Mouse (Mus musculus): ENCODE results near the gene Gm20388. TPM values are rescaled to one million over a fixed set of nuclear protein-coding genes. Genes with fewer than 3 reads are reported as not detected.

Gm20388 gene
- polyA plus RNA-seq, 1 experiment from 2014 or later: not detected

GRCm38 (mm10) chr8:124252533-124252950 is 4341.9 kb downstream of the Gm20388 start:
- peak; percentile 27; the same call in 1 of the 2 replicates for ATAC-seq (ENCODE audit: low read depth)
- H3K9ac ChIP-seq (ENCODE audit: low read length): no peak overlapping the region
- H3K4me1 ChIP-seq (replicated peaks; ENCODE audit: control insufficient read depth, insufficient read depth, low read length): peaks cover 54% of the 10 kb centered on the region

GRCm38 (mm10) chr8:124253939-124254338 is 4343.3 kb downstream of the Gm20388 start:
- no peaks in the 10 kb centered on the region for H3K9me3 ChIP-seq (ENCODE audit: control insufficient read depth, low read length)
- no peak overlapping the region for H3K4me3 ChIP-seq (ENCODE audit: low read length)
- H3K4me1 ChIP-seq (replicated peaks; ENCODE audit: control insufficient read depth, insufficient read depth, low read length): peaks cover 60% of the 10 kb centered on the region
- ATAC-seq (ENCODE audit: low read depth): no peak
- WGBS: 82% methylated on average over 6 of the region's 6 CpGs
- no peak overlapping the region for H3K9ac ChIP-seq (ENCODE audit: low read length)
- no peak overlapping the region for H3K4me2 ChIP-seq (ENCODE audit: low read depth, low read length)
- no peaks in the 10 kb centered on the region for H3K27me3 ChIP-seq (ENCODE audit: control insufficient read depth, insufficient read depth, low read depth, low read length)
- no peak overlapping the region for H3K27ac ChIP-seq (ENCODE audit: low read length)
- H3K36me3 ChIP-seq (ENCODE audit: control insufficient read depth, insufficient read depth, low read length): no peaks in the 10 kb centered on the region

More at GRCm38 (mm10) chr8:124252533-124252950, 4341.9 kb downstream of the Gm20388 start:
- Histone ChIP-seq H3K27me3 (ENCODE audit: control insufficient read depth, insufficient read depth, low read depth, low read length) (no peaks in the 10 kb centered on the region), H3K27ac (ENCODE audit: low read length) (peak overlapping the region; percentile 87), H3K4me2 (ENCODE audit: low read depth, low read length) (no peak overlapping the region), H3K4me3 (ENCODE audit: low read length) (no peak overlapping the region), H3K36me3 (ENCODE audit: control insufficient read depth, insufficient read depth, low read length) (no peaks in the 10 kb centered on the region), H3K9me3 (ENCODE audit: control insufficient read depth, low read length) (no peaks in the 10 kb centered on the region)
- 51% methylated on average over 5 of the region's 5 CpGs for WGBS

DNA sequence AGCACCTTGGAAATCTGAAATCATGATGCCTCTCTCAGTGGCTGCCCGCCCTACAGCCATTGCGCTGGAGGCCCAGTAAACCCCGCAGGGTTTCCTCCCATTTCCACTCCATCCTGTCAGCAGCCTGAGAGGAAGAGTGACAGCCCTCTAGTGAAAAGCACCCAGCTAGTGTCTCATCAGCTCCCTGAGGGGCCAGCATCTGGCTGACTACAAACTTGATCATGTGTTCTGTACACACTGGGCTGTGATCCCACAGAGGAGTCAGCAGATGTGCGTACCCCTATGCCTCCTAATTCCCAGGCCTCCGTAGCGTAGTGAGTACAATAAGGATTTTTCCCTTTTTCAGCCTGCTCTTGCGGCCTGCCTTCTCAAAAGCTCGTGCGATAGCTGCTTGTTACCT is 4346.2 kb downstream of the Gm20388 start:
- peak; percentile 73 for ATAC-seq (ENCODE audit: low read depth)
- H3K9me3 ChIP-seq (ENCODE audit: control insufficient read depth, low read length): no peaks in the 10 kb centered on the region
- WGBS: 67% methylated on average over 9 of the region's 9 CpGs
- H3K4me2 ChIP-seq (ENCODE audit: low read depth, low read length): no peak overlapping the region
- H3K27ac ChIP-seq (ENCODE audit: low read length): peak overlapping the region; percentile 19
- no peak overlapping the region for H3K4me3 ChIP-seq (ENCODE audit: low read length)
- no peak overlapping the region for H3K9ac ChIP-seq (ENCODE audit: low read length)
- no peaks in the 10 kb centered on the region for H3K36me3 ChIP-seq (ENCODE audit: control insufficient read depth, insufficient read depth, low read length)
- no peaks in the 10 kb centered on the region for H3K27me3 ChIP-seq (ENCODE audit: control insufficient read depth, insufficient read depth, low read depth, low read length)
- H3K4me1 ChIP-seq (replicated peaks; ENCODE audit: control insufficient read depth, insufficient read depth, low read length): peaks cover 51% of the 10 kb centered on the region

- Histone ChIP-seq H3K27ac (ENCODE audit: low read length) (peak overlapping the region; percentile 19), H3K36me3 (ENCODE audit: control insufficient read depth, insufficient read depth, low read length) (no peaks in the 10 kb centered on the region), H3K27me3 (ENCODE audit: control insufficient read depth, insufficient read depth, low read depth, low read length) (no peaks in the 10 kb centered on the region), H3K4me3 (ENCODE audit: low read length) (no peak overlapping the region), H3K4me1 (replicated peaks; ENCODE audit: control insufficient read depth, insufficient read depth, low read length) (peaks cover 46% of the 10 kb centered on the region), H3K4me2 (ENCODE audit: low read depth, low read length) (no peak overlapping the region), H3K9me3 (ENCODE audit: control insufficient read depth, low read length) (no peaks in the 10 kb centered on the region), H3K9ac (ENCODE audit: low read length) (no peak overlapping the region)
- peak; percentile 79 for ATAC-seq (ENCODE audit: low read depth)
- WGBS: 39% methylated on average over 10 of the region's 10 CpGs
Measured at GRCm38 (mm10) chr8:124257363-124257762, 4346.7 kb downstream of the Gm20388 start.

DNA sequence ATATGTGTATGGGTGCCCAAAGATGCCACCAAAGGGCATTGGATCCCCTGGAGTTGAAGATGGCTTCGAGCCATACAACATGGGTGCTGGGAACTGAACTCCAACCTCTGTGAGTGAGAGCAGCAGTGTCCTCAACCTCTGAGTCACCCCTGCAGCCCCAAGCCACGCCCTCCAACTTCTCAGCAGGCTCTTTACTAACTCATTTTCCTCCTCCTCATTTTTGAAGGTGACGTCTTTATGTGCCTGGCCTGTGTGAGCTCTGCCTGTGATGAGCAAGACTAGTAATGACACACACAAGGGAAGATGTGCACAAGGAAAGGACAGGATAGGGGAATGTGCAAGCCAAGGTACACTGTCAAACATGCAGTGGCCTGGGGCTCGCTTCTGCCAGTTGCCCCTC is 4348.5 kb downstream of the Gm20388 start:
- 76% methylated on average over 4 of the region's 4 CpGs for WGBS

DNA sequence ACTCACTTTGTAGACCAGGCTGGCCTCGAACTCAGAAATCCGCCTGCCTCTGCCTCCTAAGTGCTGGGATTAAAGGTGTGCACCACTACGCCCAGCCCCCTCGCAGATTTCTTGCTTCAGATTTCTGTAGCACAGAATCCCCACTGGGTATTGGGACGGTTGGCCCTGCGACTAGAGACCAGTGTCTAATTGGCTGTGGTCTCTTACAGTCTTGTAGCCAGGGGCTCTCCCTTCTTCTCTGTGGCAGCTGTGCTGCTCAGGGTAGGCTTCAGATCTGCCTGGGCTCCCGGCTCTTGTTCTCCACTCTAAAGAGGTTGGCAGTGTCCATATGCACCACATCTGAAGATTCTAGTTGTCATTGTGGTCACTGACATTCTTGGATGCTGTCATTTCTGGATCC is 4349.3 kb downstream of the Gm20388 start:
- no peaks in the 10 kb centered on the region for H3K9me3 ChIP-seq (ENCODE audit: control insufficient read depth, low read length)
- H3K36me3 ChIP-seq (ENCODE audit: control insufficient read depth, insufficient read depth, low read length): no peaks in the 10 kb centered on the region
- 82% methylated on average over 7 of the region's 7 CpGs for WGBS
- peaks cover 47% of the 10 kb centered on the region for H3K4me1 ChIP-seq (replicated peaks; ENCODE audit: control insufficient read depth, insufficient read depth, low read length)
- H3K27me3 ChIP-seq (ENCODE audit: control insufficient read depth, insufficient read depth, low read depth, low read length): no peaks in the 10 kb centered on the region
- H3K9ac ChIP-seq (ENCODE audit: low read length): no peak overlapping the region
- no peak overlapping the region for H3K27ac ChIP-seq (ENCODE audit: low read length)
- H3K4me2 ChIP-seq (ENCODE audit: low read depth, low read length): no peak overlapping the region
- no peak overlapping the region for H3K4me3 ChIP-seq (ENCODE audit: low read length)
- no peak for ATAC-seq (ENCODE audit: low read depth)

More for the DNA sequence above, 4348.5 kb downstream of the Gm20388 start:
- no peak for ATAC-seq (ENCODE audit: low read depth)
- Histone ChIP-seq H3K36me3 (ENCODE audit: control insufficient read depth, insufficient read depth, low read length) (no peaks in the 10 kb centered on the region), H3K9ac (ENCODE audit: low read length) (no peak overlapping the region), H3K4me3 (ENCODE audit: low read length) (no peak overlapping the region), H3K4me1 (replicated peaks; ENCODE audit: control insufficient read depth, insufficient read depth, low read length) (peaks cover 40% of the 10 kb centered on the region), H3K9me3 (ENCODE audit: control insufficient read depth, low read length) (no peaks in the 10 kb centered on the region), H3K27ac (ENCODE audit: low read length) (no peak overlapping the region), H3K27me3 (ENCODE audit: control insufficient read depth, insufficient read depth, low read depth, low read length) (no peaks in the 10 kb centered on the region), H3K4me2 (ENCODE audit: low read depth, low read length) (no peak overlapping the region)

DNA sequence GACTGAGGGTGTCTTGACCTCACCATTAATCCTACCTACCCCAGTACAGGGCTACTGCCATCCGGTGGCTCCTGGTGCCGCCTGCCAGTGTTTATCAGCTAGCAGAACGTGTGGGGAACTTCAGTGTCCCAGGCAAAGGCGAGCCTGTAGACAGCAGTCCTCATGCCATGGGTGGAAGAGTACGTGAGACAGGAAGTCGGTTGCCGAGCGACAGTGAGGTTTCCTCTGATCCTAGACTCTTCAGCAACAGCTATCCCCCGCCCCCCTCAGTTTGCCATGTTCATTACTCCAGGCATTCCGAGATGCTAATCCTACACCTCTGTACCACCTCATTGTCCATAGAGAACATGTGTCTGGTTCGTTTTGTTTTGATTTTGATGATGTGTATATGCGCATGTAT is 4349.7 kb downstream of the Gm20388 start:
- Histone ChIP-seq H3K4me1 (replicated peaks; ENCODE audit: control insufficient read depth, insufficient read depth, low read length) (peaks cover 48% of the 10 kb centered on the region), H3K9ac (ENCODE audit: low read length) (no peak overlapping the region), H3K27ac (ENCODE audit: low read length) (no peak overlapping the region), H3K4me2 (ENCODE audit: low read depth, low read length) (no peak overlapping the region), H3K27me3 (ENCODE audit: control insufficient read depth, insufficient read depth, low read depth, low read length) (no peaks in the 10 kb centered on the region), H3K36me3 (ENCODE audit: control insufficient read depth, insufficient read depth, low read length) (no peaks in the 10 kb centered on the region), H3K4me3 (ENCODE audit: low read length) (no peak overlapping the region), H3K9me3 (ENCODE audit: control insufficient read depth, low read length) (no peaks in the 10 kb centered on the region)
- peak; percentile 16; the same call in 1 of the 2 replicates for ATAC-seq (ENCODE audit: low read depth)
- WGBS: 40% methylated on average over 12 of the region's 12 CpGs

GRCm38 (mm10) chr8:124263058-124263457 is 4352.4 kb downstream of the Gm20388 start:
- Histone ChIP-seq H3K27ac (ENCODE audit: low read length) (no peak overlapping the region), H3K9me3 (ENCODE audit: control insufficient read depth, low read length) (no peaks in the 10 kb centered on the region), H3K4me3 (ENCODE audit: low read length) (no peak overlapping the region), H3K36me3 (ENCODE audit: control insufficient read depth, insufficient read depth, low read length) (no peaks in the 10 kb centered on the region), H3K4me1 (replicated peaks; ENCODE audit: control insufficient read depth, insufficient read depth, low read length) (peaks cover 27% of the 10 kb centered on the region), H3K27me3 (ENCODE audit: control insufficient read depth, insufficient read depth, low read depth, low read length) (no peaks in the 10 kb centered on the region), H3K4me2 (ENCODE audit: low read depth, low read length) (no peak overlapping the region), H3K9ac (ENCODE audit: low read length) (no peak overlapping the region)
- ATAC-seq (ENCODE audit: low read depth): no peak
- WGBS: 67% methylated on average over 9 of the region's 9 CpGs

DNA sequence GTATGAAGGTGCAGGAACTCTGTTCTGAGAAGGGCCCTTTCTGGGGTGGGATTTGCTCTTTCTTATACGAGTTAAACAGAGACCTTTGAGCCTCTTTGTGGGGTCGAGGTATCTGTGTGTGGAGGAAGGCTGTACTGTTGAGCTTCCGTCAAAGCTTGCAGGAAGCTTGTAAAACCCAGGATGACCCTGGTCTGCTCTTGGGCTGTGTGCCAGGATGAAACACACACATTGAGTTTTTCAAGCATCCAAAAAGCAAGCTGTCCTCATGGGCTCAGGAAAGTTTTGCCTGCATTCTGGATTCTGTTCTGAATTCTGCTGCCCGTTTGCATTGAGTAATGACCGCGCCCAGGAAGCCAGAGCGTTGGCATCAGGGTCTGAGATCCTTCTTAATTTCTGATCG is 4353.4 kb downstream of the Gm20388 start:
- 54% methylated on average over 8 of the region's 8 CpGs for WGBS
- no peak overlapping the region for H3K4me2 ChIP-seq (ENCODE audit: low read depth, low read length)
- no peak overlapping the region for H3K9ac ChIP-seq (ENCODE audit: low read length)

DNA sequence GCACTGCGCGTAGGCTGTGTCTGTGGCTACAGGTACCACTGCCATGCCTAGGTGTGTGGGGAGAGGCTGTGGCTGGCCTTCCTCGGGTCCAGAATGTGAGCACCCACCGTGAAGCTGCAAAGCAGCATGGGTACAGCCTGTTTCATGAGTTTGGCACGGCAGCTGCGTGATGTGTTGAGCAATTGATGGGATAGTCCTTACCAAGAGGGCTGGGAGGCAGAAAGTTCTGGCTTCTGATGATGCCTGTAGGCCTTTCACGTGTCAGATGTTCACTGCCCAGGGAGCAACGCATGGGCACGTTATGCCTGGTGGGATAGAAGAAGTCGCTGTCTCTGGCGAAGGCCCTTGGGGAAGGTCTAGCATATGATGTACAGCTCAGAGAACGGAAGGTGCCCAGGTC is 4354.0 kb downstream of the Gm20388 start:
- Histone ChIP-seq H3K4me3 (ENCODE audit: low read length) (no peak overlapping the region), H3K9me3 (ENCODE audit: control insufficient read depth, low read length) (no peaks in the 10 kb centered on the region), H3K27ac (ENCODE audit: low read length) (no peak overlapping the region), H3K27me3 (ENCODE audit: control insufficient read depth, insufficient read depth, low read depth, low read length) (no peaks in the 10 kb centered on the region), H3K4me1 (replicated peaks; ENCODE audit: control insufficient read depth, insufficient read depth, low read length) (peaks cover 29% of the 10 kb centered on the region), H3K9ac (ENCODE audit: low read length) (no peak overlapping the region), H3K36me3 (ENCODE audit: control insufficient read depth, insufficient read depth, low read length) (no peaks in the 10 kb centered on the region), H3K4me2 (ENCODE audit: low read depth, low read length) (no peak overlapping the region)
- WGBS: 85% methylated on average over 12 of the region's 12 CpGs
- no peak for ATAC-seq (ENCODE audit: low read depth)

More for the DNA sequence above, 4353.4 kb downstream of the Gm20388 start:
- no peak overlapping the region for H3K27ac ChIP-seq (ENCODE audit: low read length)
- peaks cover 26% of the 10 kb centered on the region for H3K4me1 ChIP-seq (replicated peaks; ENCODE audit: control insufficient read depth, insufficient read depth, low read length)
- no peaks in the 10 kb centered on the region for H3K9me3 ChIP-seq (ENCODE audit: control insufficient read depth, low read length)
- no peak overlapping the region for H3K4me3 ChIP-seq (ENCODE audit: low read length)
- ATAC-seq (ENCODE audit: low read depth): no peak
- no peaks in the 10 kb centered on the region for H3K27me3 ChIP-seq (ENCODE audit: control insufficient read depth, insufficient read depth, low read depth, low read length)
- H3K36me3 ChIP-seq (ENCODE audit: control insufficient read depth, insufficient read depth, low read length): no peaks in the 10 kb centered on the region
